Mouse (Mus musculus) ES-Bruce4 (cell line): ENCODE results near the gene Vars.

Experiments used
- CTCF ChIP-seq: IDR thresholded peaks from one replicate; pipeline ENCODE4 v1.8.1; 2011; ENCODE audit warnings: low read depth, low read length
- POLR2A ChIP-seq: IDR thresholded peaks from one replicate; pipeline ENCODE4 v1.8.1; 2011; ENCODE audit warnings: low read length; ENCODE audit not compliant: insufficient read depth

DNA sequence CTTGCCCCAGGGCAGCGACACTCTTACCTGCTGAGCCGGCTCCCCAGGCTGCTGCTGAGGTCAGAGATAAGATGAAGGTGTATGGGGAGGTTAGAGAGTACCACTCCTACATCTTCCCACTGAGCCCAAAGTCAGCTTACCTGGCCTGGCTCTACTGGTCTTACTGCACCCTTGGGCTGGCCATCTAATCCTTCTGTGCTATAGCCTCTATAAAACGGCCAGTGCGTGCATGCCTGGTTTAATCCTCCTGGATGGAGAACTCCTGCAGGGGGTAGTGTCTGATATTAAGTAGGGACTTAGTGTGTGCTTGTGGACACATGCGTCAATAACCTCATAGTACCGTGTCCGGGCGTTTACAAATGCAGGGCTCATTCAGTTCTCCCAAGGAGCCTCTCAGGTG lies 19.8 kb downstream of the Vars start:
- TF ChIP-seq POLR2A (no peak), CTCF (no peak)
